Mouse (Mus musculus) colon, adult 2 months (tissue): ENCODE results near the gene Serinc1. TPM values are rescaled to one million over a fixed set of nuclear protein-coding genes. Genes with fewer than 3 reads are reported as not detected.

ENCODE experiments used
- polyA plus RNA-seq: library from polyadenylated mRNA; depleted of rRNA; stranded (reverse); fragments of >200 nt; gene quantifications from 2 replicates; pipeline ENCODE4 v1.2.3, GENCODE M21; 2012; rRNA removed

Serinc1 gene
- polyA plus RNA-seq, result 23.1 and 25.7 TPM in 2 replicates

GRCm38 (mm10) chr10:57532218-57533101 lies at the start of gene Serinc1:
Gene Serinc1, minus strand, starts transcription at chr10:57532530.

GRCm38 (mm10) chr10:57485908-57486541 lies 46.3 kb downstream of the Serinc1 start, which contains the start of gene Hsf2:
Gene Hsf2, plus strand, starts transcription at chr10:57486385.

Other genes starting within 250 kb of the Serinc1 start
- 1.5 and 1.9 TPM in 2 replicates for gene Hsf2, start 46.1 kb downstream of the Serinc1 start, polyA plus RNA-seq
- gene Pkib, start 99.5 kb upstream of the Serinc1 start, polyA plus RNA-seq, result 0.15 and 0.21 TPM in 2 replicates